Mouse (Mus musculus): Measurements from ENCODE around the gene Oog4. TPM values are rescaled to one million over a fixed set of nuclear protein-coding genes. Genes with fewer than 3 reads are reported as not detected.
"Not testable (repeated sequence)": the region's sequence is repeated elsewhere in the genome, so short reads cannot be mapped to it uniquely, and the experiment has no call there.

Gene Oog4
- total RNA-seq (2022) = not detected

DNA sequence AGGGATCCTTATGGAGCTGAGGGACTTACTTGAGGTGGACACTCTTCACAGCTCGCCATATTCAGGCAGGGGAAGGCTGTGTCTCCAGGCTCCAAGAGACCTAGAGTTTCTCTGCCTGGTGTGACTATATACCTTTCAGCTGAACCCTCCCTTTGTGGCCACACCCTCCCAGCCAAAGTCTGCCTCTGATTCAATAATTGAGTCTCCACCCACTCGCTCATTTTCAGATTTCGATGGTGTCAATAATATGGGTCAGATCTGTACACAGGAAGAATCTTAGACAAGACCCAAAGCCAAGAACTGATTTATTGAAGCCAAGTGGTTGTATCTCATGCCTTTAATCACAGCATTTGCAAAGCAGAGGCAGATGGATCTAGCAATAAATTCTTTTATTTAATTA is at the start of gene Oog4:
Gene Oog4 (minus strand): TSS at position 101 of the 400 bp plus-strand sequence.
- no peak for DNase-seq (ENCODE audit: low spot score)

DNA sequence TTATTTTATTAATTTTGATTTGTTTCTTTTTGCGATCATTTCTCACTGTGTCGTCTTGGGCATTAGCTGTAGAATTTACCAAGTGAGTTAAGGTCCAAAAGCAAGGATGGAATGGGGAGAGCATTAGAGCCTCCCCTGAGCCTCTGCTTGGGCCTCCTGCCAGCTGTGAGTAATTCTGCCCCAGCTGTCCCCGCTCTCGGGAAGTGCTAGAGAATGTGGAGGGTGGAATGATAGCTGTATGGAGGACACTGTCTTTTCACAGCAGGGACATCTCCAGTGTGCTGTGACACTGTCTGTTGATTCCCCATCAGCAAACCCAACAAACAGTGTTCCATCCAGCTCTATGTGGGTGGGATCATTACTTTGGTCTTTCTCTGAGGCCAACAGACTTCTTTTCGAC is 23.4 kb downstream of the Oog4 start:
- not testable (repeated sequence) for DNase-seq (ENCODE audit: low spot score)

GRCm38 (mm10) chr4:143414121-143414520 is 36.0 kb downstream of the Oog4 start:
- DNase-seq (ENCODE audit: low spot score) = no peak

DNA sequence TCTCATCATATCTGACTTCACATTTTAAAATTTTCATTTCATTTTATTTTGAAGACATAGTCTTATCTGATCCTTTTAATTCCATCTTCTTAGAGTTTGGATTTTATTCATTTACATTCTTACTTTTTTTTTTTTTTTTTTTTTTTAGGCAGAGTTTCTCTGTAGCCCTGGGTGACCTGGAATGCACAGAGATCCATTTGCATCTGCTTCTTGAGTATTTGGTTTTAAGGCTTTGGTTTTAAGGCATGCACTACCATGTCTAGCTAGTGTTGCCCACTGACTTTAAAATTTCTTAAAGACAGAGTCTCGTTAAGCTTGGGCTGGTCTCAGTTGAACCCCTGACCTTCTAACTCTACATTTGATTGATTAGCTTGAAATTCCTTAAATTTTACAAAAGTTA is 36.5 kb downstream of the Oog4 start:
- no peak for DNase-seq (ENCODE audit: low spot score)

- peak; percentile 92 for DNase-seq (ENCODE audit: low spot score)
Observed at GRCm38 (mm10) chr4:143412219-143413092, 37.7 kb downstream of the Oog4 start, which contains the start of gene Pramef8. Gene Pramef8 (plus strand): TSS chr4:143412426.

DNA sequence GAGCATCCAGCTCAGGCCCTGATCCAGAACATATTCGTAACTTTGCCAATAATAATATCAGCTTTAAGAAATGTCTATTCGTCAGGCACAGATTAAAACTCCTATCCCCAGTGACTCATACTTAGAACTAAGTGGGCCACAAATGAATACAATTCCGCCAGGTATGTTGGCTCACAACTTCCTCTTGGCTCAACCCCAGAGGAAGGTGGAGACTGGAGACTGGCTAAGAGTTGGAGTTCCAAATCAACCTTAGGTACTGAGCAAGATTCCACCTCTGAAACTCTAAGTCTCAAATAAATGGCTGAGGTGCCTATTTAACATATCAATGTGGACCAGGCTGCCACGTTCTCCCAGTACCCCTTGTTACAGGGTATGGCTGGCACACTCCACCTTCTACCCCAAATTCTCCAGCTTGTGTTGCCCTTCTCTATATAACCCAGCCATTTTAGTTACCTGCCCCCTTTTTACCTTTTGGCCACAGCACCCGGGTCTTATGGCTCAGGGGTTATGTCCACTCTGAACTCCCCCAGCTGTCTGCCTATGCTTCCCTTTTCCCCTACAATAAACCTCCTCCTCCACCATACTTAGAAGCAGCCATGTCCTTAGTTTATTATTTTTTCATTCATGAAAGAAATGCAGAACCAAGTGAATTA is 38.4 kb downstream of the Oog4 start:
- no peak for DNase-seq (ENCODE audit: low spot score)

GRCm38 (mm10) chr4:143394181-143394580 is 55.9 kb downstream of the Oog4 start, which contains the start of gene Pramel1:
Gene Pramel1 (plus strand): TSS chr4:143394428.
- DNase-seq (ENCODE audit: low spot score) = no peak

GRCm38 (mm10) chr4:143388955-143389702 is 61.0 kb downstream of the Oog4 start:
- DNase-seq (ENCODE audit: low spot score) = peak; percentile 5

Other genes with a start within 250 kb of the Oog4 start
- gene Prdm2, start 237.3 kb downstream of the Oog4 start, total RNA-seq (2022) = 10 to 100 TPM; 20.0 to 23.7 (median 21.3) TPM
- 1 to 10 TPM; 5.0 to 7.2 (median 5.6) TPM for gene Pdpn, start 150.8 kb downstream of the Oog4 start, total RNA-seq (2022)
- gene Lrrc38, start 100.6 kb downstream of the Oog4 start, total RNA-seq (2022) = under 1 TPM in 1 of 4 experiments, not detected in 3; 0.14 TPM
- not detected for gene Pramel1, start 55.9 kb downstream of the Oog4 start, total RNA-seq (2022)
- gene Pramef8, start 37.9 kb downstream of the Oog4 start, total RNA-seq (2022) = 10 to 100 TPM in 2 of 4 experiments, 1 to 10 TPM in 2; 8.4 to 11.9 (median 10.0) TPM
- not detected for gene Gm13043, start 61.0 kb upstream of the Oog4 start, total RNA-seq (2022)
- not detected for gene Gm13040, start 85.6 kb upstream of the Oog4 start, total RNA-seq (2022)
- not detected for gene BC080695, start 101.4 kb upstream of the Oog4 start, total RNA-seq (2022)
- not detected for gene Gm13057, start 101.4 kb upstream of the Oog4 start, total RNA-seq (2022)
- gene Gm13083, start 164.7 kb upstream of the Oog4 start, total RNA-seq (2022) = not detected
- gene Gm13088, start 206.9 kb upstream of the Oog4 start, total RNA-seq (2022) = not detected

All from heart, adult 8-10 months (tissue).